Mouse (Mus musculus) megakaryocyte, embryonic 14.5 days (primary cell): Measurements from ENCODE around the gene Gm17334.

Experiments used
- FLI1 ChIP-seq: IDR thresholded peaks from 2 replicates; pipeline ENCODE4 v1.6.1; 2012; ENCODE audit warnings: low read length, inconsistent platforms, mixed read lengths
- GATA1 ChIP-seq: IDR thresholded peaks from 3 replicates; pipeline ENCODE4 v1.6.1; 2012; ENCODE audit warnings: mixed read lengths, low read length, inconsistent platforms, borderline replicate concordance

DNA sequence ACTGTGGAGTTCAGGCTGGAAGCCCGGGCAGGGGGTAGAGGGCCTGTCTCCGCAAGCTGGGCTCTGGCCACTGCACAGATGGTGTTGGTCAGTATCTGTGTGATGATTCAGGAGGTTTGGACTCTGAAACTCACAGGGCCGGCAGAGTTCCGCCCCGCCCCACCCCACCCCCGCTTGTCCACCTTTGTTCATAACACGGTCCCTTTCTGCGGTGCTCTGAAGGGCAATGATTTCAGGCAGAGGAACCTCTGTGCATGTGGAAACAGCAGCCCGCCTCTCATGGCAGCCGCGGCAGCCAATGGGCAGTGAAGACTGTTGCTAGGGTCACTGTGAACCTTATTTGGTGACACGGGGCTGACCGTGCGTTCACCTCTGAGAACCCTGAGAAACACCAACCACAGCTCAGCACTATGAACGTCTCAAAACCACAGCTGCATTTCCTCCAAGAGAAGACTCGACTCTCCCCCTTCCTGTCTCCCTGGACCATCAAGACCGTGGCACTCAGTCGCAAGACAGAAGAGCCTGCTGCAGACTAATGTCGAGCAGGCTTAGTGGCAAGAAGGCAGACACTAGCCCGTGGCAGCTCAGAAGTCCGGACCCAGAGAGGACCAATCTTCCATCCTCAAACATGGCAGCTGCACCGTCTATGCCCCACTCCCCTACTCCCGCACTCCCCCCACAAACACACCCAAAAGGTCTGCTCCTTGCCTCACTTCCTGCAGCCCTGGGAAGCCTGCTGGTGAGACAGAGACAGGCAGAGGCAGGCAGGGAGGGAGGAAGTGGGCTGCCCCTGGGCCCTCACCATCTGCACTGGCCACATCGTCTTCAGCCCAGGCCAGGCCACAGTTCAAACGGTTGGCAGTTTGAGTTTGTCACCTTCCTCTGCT is 21.9 kb upstream of the Gm17334 start:
- TF ChIP-seq GATA1 (no peak), FLI1 (no peak)
